Mouse (Mus musculus) heart, postnatal 36 days (tissue): ENCODE measurements at regions not wholly inside any gene's neighbourhood (a gene's known extent, or its start where the extent isn't known, plus 50 kb on each side); places are given as distances from the start of the nearest gene placed in this dataset.
"Not testable (repeated sequence)": the region's sequence is repeated elsewhere in the genome, so short reads cannot be mapped to it uniquely, and the experiment has no call there.

ENCODE experiments used
- DNase-seq, 2 experiments: peaks; one replicate each; pipeline ENCODE4 v3.0.0; 2021 to 2022
- intact Hi-C: fragments of 180-260 bp; cut with DNase I; formaldehyde crosslinking; loops from one replicate; pipeline ENCODE4 v1.15.1; 2025

DNA sequence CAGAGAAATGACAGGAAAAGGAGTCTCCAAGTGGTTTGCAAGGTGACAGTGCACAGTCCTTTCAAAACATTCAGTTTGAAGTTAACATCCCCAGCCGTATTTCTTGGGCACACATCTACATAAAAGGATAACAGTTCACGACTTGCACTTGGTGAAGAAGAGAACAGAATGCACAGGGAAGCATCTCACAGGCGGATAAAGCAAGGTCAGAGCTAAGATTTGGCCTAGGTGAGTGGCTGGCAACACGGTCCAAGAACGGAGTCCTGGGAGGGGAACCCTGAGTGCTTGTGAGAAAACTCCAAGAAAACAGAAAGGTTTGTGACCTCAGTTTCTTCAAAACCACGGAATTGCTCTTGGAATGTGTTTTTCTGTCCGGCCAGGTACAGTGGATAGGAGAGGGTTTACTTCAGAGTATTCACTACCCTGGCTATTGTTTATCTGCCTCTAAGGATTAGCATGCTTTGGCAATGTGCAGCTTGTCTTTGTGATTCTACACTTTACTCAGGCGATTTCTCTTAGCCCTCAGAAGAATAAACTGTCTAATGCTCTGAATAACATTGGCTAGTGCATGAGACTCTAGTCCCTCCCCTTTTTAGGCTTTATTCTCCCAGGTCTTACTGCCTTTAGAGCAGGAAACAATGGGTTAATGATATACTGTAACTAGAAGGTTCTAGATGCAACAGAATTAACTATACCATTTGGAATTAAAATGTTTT is 73.4 kb upstream of the Chd2 start:
- peak in 1 of 2 experiments; percentile 15 for DNase-seq
- intact Hi-C loops, result no loop called here

DNA sequence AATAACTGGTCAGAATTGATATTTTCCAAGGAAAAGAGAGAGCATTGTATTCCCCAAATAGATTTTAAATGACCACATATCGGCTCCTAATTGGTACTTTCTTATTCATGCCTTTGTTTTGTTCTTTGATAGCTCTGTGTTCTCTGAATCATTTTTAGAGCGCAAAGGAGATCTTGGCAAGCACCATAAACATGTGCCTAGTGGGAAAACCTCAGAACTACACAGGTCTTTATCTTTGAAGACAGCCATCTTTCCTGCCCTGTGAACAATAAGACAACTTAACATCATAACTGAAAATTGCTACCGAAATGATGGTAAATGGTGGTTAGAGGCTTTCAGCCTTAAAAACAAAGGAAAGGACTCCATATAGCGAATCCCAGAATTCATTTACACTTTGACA is 72.7 kb upstream of the Chd2 start:
- intact Hi-C loops, result no loop called here
- DNase-seq, result no peak

DNA sequence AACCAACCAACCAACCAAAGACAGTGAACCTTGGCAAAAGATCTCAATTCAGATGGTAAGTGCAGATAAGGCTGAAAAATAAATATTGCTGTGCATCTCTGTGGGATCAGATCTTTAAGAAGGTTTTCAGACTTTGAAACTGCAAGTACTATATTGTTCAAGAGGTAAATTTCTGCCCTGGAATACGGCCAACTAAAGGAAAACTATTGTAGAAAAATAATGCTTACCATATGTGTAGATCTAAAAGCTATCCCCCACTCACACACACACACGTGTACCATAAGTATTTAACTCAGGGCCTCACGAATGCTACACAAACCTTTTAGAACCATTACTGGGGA is 71.1 kb upstream of the Chd2 start:
- intact Hi-C loops, result no loop called here
- no peak for DNase-seq

DNA sequence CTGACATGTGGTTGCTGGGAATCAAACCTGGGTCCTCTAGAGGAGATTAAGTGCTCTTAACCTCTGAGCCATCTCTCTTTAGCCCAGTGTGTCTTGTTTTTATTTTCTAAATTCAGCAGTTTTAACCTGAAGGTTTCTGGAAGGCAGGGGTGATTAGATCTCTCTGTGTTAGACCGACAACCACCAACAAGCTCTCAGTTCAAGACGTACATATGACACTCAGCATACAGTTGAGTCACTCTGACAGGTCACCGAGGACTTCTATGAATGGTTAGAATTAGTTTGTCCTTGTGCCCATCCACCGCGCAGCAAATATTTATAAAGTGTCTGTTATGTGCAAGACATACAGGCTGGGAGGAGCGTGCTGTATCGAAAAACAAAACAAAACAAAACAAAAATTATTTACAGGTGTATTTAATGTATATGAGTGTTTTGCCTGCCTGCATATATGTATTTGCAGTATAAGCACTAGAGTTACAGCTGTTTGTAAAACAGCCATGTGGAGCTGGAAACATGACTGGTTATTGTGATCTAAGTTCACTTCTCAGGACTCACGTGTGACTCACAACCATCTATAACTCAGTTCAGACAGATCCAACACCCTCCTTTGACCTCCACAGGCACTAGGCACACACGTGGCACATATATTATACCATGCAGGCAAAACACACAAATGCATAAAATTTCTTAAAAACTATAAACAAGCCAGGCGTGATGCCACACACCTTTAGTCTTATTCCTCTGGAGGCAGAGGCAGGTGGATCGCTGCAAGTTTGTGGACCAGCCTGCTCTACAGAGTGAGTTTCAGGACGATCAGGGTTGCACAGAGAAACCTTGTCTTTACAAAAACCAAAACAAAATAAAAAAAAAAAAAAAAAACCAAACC is 70.5 kb upstream of the Chd2 start:
- intact Hi-C loops, result no loop called here
- DNase-seq, result no peak

GRCm38 (mm10) chr7:73608804-73609275 is 67.2 kb upstream of the Chd2 start:
- peak in 1 of 2 experiments; percentile 18 for DNase-seq
- intact Hi-C loops, result no loop called here

DNA sequence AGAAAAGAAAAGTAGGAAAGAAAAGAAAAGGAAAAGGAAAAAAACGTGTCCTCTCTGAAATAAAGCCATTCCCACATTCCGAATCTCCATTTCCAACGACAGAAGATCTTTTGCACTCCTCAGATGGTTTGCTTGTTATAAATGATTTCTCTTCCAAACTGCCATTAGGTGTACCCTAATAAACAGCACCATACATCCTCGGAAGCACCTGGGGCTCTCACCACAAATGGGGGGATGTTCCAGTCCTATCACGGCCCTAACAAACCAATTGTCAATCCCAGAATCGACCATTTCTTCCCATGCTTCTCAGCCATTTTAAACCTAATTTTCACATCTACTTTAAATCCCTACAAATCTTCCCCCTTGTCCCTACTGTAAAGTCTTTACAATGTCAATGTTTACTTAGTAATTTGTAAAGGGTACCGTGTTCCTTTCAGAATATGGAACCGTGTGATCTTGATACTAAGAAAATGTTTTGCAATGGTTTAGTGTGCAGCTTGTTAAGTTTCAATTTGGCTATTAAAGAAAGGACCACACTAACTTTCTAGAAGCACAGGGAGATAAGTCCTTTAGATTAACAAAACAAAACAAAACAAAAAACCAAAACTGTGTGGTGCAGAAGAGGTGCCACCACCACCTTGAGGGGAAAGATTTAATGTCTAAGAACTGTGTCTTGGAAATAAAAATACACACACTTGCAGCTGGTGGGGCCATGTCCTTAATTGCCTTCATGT is 66.6 kb upstream of the Chd2 start:
- peak in 1 of 2 experiments; percentile 41 for DNase-seq
- intact Hi-C loops, result no loop called here

DNA sequence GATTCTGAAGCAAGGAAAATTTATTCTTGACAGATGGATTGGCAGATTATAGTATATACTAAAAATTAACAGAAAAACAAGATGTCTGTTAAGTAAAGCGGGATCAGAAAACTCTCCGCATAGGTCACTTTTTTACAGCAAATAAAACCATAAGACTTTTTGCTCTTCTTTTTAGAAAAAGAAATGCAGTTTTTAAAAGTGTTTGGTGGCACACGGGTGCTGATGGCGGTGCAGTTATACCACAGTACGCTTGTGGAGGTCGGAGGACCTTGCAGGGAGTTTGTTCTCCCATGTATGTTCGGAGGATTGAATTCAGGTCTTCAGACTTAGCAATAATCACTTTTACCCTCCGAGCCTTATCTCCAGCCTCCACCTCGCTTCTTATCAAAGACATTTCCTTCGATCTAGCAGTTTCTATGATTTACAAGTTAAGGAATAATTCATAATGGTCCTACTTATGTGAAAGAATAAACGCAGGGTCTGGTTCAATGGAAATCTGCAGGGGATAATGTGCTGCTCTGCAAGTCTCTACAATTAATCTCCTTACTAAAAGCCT is 65.9 kb upstream of the Chd2 start:
- peak in 1 of 2 experiments; percentile 47 for DNase-seq
- intact Hi-C loops, result loop anchor here (2.0 kb wide), 1 partner anchor 49 kb away; no protein-coding TSS in a partner anchor

- intact Hi-C loops, result loop anchor here (2.0 kb wide), 1 partner anchor 48 kb away; no protein-coding TSS in a partner anchor
- peak; percentile 91 for DNase-seq
Measured at GRCm38 (mm10) chr7:73606677-73607449, 65.2 kb upstream of the Chd2 start.

GRCm38 (mm10) chr7:73604597-73604996 is 63.0 kb upstream of the Chd2 start:
- intact Hi-C loops, result no loop called here
- DNase-seq, result no peak

GRCm38 (mm10) chr7:73602815-73603551 is 61.4 kb upstream of the Chd2 start:
- intact Hi-C loops, result no loop called here
- no peak for DNase-seq

DNA sequence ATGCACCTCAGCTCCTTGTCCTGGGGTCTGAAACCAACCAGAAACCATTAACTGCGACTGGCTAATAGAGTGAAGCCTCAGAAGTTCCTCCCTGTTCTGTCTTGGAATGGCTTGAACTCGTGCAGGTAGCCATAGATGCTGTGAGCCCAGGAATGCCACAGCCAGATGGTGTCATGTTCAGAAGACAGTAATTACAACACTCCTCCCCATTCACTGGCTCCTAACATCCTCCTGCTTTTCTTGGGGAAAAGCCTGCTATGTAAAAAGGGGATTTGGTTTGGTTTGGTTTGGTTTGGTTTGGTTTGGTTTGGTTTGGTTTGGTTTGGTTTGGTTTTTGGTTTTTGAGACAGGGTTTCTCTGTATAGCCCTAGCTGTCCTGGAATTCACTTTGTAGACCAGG is 59.7 kb upstream of the Chd2 start:
- no peak for DNase-seq
- intact Hi-C loops, result no loop called here

DNA sequence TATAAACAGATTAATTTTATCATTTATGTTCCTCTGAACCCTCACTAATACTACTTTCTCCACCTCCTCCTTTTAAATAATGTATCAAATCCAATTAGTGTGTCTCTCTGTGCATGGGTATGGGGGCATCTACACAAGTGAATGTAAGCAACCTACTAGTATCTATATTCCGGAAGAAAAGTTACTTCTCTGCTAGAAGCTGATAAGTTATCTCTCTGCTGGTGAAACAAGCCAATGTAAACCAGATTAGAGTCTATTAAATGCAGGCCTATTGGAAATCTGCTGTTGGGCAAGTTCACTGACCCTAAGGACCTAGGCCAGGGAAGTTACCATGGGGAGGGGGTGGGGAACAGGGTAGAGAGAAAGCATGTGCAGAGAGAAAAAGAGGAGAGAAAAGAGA is 59.1 kb upstream of the Chd2 start:
- intact Hi-C loops, result no loop called here
- DNase-seq, result no peak

- intact Hi-C loops, DNase-seq: not testable (repeated sequence)
Measured at GRCm38 (mm10) chr7:73600003-73600385, 58.4 kb upstream of the Chd2 start.

- intact Hi-C loops, result no loop called here
- no peak for DNase-seq
Measured at GRCm38 (mm10) chr7:73599354-73600002, 57.8 kb upstream of the Chd2 start.

GRCm38 (mm10) chr7:73597968-73598367 is 56.3 kb upstream of the Chd2 start:
- intact Hi-C loops, result no loop called here
- no peak for DNase-seq

- no peak for DNase-seq
- intact Hi-C loops, result no loop called here
Measured at GRCm38 (mm10) chr7:73596866-73597840, 55.5 kb upstream of the Chd2 start.

- intact Hi-C loops, result no loop called here
Measured at GRCm38 (mm10) chr7:73596415-73596814, 54.8 kb upstream of the Chd2 start.

DNA sequence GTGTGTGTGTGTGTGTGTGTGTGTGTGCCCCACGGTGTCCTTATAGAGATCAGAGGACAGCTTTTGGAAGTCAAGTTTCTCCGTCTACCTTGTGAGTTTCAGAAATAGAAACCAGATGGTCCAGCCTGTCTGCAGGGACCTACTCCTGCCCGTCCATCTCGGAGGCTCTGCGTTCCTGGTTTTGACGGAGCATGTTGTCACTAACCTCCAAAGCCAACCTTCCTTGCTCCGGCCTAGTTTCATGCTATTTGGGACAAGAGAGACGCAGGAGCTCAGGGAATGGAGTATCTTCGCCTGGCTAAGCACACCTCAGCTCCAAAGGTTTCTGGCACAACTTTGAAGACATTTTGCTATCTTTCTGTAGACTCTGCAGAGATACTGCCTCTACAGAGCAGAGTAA is 54.2 kb upstream of the Chd2 start:
- DNase-seq, result peak; percentile 55 to 66
- intact Hi-C loops, result loop anchor here (1.0 to 2.0 kb wide), 2 partner anchors 22 to 59 kb away; no protein-coding TSS in a partner anchor

More at GRCm38 (mm10) chr7:73596415-73596814, 54.8 kb upstream of the Chd2 start:
- DNase-seq, result no peak
